Mouse (Mus musculus) kidney, postnatal 0 days (tissue): ENCODE measurements around the gene Ppp1r27. TPM values are rescaled to one million over a fixed set of nuclear protein-coding genes. Genes with fewer than 3 reads are reported as not detected.

ENCODE experiments used
- ATAC-seq: fragments of 200-750 bp; cut with Nextera tagmentation; replicated peaks from 2 replicates; pipeline ENCODE4 v1.8.0; 2017; ENCODE audit warnings: low read depth, moderate number of reproducible peaks, moderate TSS enrichment, moderate library complexity; ENCODE audit not compliant: low FRiP score
- DNase-seq: peaks from one replicate; pipeline ENCODE4 v3.0.0-alpha.2; 2016; ENCODE audit warnings: low spot score
- H3K27ac ChIP-seq: fragments of 300-500 bp; sonication (generic); 2 replicates; pipeline ENCODE4 v1.5.1; 2014; ENCODE audit warnings: mild to moderate bottlenecking
- H3K27me3 ChIP-seq: fragments of 300-500 bp; sonication (generic); 2 replicates; pipeline ENCODE4 v1.6.1; 2014; ENCODE audit warnings: low read length, mixed read lengths; ENCODE audit not compliant: insufficient read depth
- H3K36me3 ChIP-seq: fragments of 300-500 bp; sonication (generic); 2 replicates; pipeline ENCODE4 v1.6.1; 2014; ENCODE audit warnings: low read length, mixed read lengths; ENCODE audit not compliant: insufficient read depth
- H3K4me1 ChIP-seq: fragments of 300-500 bp; sonication (generic); replicated peaks from 2 replicates; pipeline ENCODE4 v1.6.1; 2014; ENCODE audit warnings: antibody characterized with exemption, low read length, mixed read lengths; ENCODE audit not compliant: insufficient read depth
- H3K4me2 ChIP-seq: fragments of 300-500 bp; sonication (generic); 2 replicates; pipeline ENCODE4 v1.6.1; 2014; ENCODE audit warnings: mild to moderate bottlenecking, low read length, moderate library complexity, mixed read lengths
- H3K4me3 ChIP-seq: fragments of 300-500 bp; sonication (generic); replicated peaks from 2 replicates; pipeline ENCODE4 v1.5.1; 2014; ENCODE audit warnings: low read depth, low read length
- H3K9ac ChIP-seq: fragments of 300-500 bp; sonication (generic); 2 replicates; pipeline ENCODE4 v1.6.1; 2014; ENCODE audit warnings: low read depth, low read length
- H3K9me3 ChIP-seq: fragments of 300-500 bp; sonication (generic); replicated peaks from 2 replicates; pipeline ENCODE4 v1.6.1; 2016; ENCODE audit warnings: low read length, inconsistent platforms, mixed read lengths
- CTCF ChIP-seq: IDR thresholded peaks from 2 replicates; pipeline ENCODE4 v1.5.1; 2016; ENCODE audit warnings: antibody characterized with exemption, low read depth, mild to moderate bottlenecking, moderate library complexity
- WGBS: fragments of 180-500 bp; shearing (Covaris S2); extraction: QIAGEN DNeasy Blood & Tissue Kit; methylation state at CpG from one replicate; pipeline ENCODE4 v1.1.7; 2014; 5-methylcytosine and 5-hydroxymethylcytosine counted together
- polyA plus RNA-seq: library from polyadenylated mRNA; unstranded; fragments of >200 nt; fragmentation: Nextera tagmentation; extraction: Ambion mirVana; gene quantifications from 2 replicates; pipeline ENCODE4 v1.2.1, GENCODE M21; 2015

Gene Ppp1r27
- polyA plus RNA-seq = 0.30 TPM in 1 of 2 replicates, not detected in the other

- WGBS = 89% methylated on average over 28 of the region's 28 CpGs
- ATAC-seq (no peak), DNase-seq (no peak)
- Histone ChIP-seq H3K9me3 (no peaks in the 10 kb centered on the region), H3K4me1 (peaks cover 17% of the 10 kb centered on the region), H3K36me3 (no peaks in the 10 kb centered on the region), H3K4me2 (peak within 1 kb of the TSS; percentile 80), H3K27ac (peak within 1 kb of the TSS; percentile 98), H3K27me3 (no peaks in the 10 kb centered on the region), H3K9ac (peak within 1 kb of the TSS; percentile 98), H3K4me3 (peak within 1 kb of the TSS; percentile 87)
- TF ChIP-seq CTCF = no peak
These were observed at the start of gene Ppp1r27 for GRCm38 (mm10) chr11:120550810-120551440. Gene Ppp1r27, minus strand, starts transcription at chr11:120551132.

- peaks cover 10% of the 10 kb centered on the region; the same call in 1 of the 2 replicates for H3K4me1 ChIP-seq
- TF ChIP-seq CTCF = no peak
- H3K9me3 ChIP-seq = no peaks in the 10 kb centered on the region
- 91% methylated on average over 3 of the region's 3 CpGs for WGBS
- no peak overlapping the region for H3K4me2 ChIP-seq
- H3K9ac ChIP-seq = no peak overlapping the region
- H3K36me3 ChIP-seq = peaks cover 43% of the 10 kb centered on the region
- no peak for ATAC-seq
- no peak overlapping the region for H3K27ac ChIP-seq
- no peak overlapping the region for H3K4me3 ChIP-seq
- no peaks in the 10 kb centered on the region for H3K27me3 ChIP-seq
- DNase-seq = no peak
These were observed 49.8 kb upstream of the Ppp1r27 start for GRCm38 (mm10) chr11:120600716-120601115.

- Histone ChIP-seq H3K4me1 (peaks cover 10% of the 10 kb centered on the region; the same call in 1 of the 2 replicates), H3K9me3 (no peaks in the 10 kb centered on the region), H3K27ac (peak overlapping the region; percentile 94), H3K27me3 (no peaks in the 10 kb centered on the region), H3K4me3 (peak overlapping the region; percentile 97), H3K9ac (peak overlapping the region; percentile 60), H3K36me3 (peaks cover 38% of the 10 kb centered on the region), H3K4me2 (peak overlapping the region; percentile 90)
- 38% methylated on average over 17 of the region's 17 CpGs for WGBS
- DNase-seq = no peak
- no peak for ATAC-seq
- TF ChIP-seq CTCF = no peak
These were observed 48.1 kb upstream of the Ppp1r27 start for GRCm38 (mm10) chr11:120598990-120599549.

- H3K9ac ChIP-seq = peak within 1 kb of the TSS; percentile 99
- no peaks in the 10 kb centered on the region for H3K27me3 ChIP-seq
- WGBS = under 1% methylated on average over 88 of the region's 88 CpGs
- ATAC-seq (peak; percentile 95), DNase-seq (peak; percentile 98)
- H3K4me3 ChIP-seq = peak within 1 kb of the TSS; percentile 97
- peak within 1 kb of the TSS; percentile 94 for H3K27ac ChIP-seq
- peaks cover 38% of the 10 kb centered on the region for H3K36me3 ChIP-seq
- peak; percentile 14; the same call in 1 of the 2 replicates for TF ChIP-seq CTCF
- peaks cover 10% of the 10 kb centered on the region; the same call in 1 of the 2 replicates for H3K4me1 ChIP-seq
- H3K9me3 ChIP-seq = no peaks in the 10 kb centered on the region
- peak within 1 kb of the TSS; percentile 90 for H3K4me2 ChIP-seq
These were observed 47.5 kb upstream of the Ppp1r27 start, which contains the start of the genes Alyref and Anapc11 for GRCm38 (mm10) chr11:120598283-120598989. Gene Alyref, minus strand, starts transcription at chr11:120598365. Gene Anapc11, plus strand, starts transcription at chr11:120598421.

GRCm38 (mm10) chr11:120597240-120598235 is 46.6 kb upstream of the Ppp1r27 start:
- peaks cover 41% of the 10 kb centered on the region for H3K36me3 ChIP-seq
- H3K4me3 ChIP-seq = peak overlapping the region; percentile 97
- peak overlapping the region; percentile 94 for H3K27ac ChIP-seq
- H3K4me2 ChIP-seq = peak overlapping the region; percentile 90
- DNase-seq (peak; percentile 53), ATAC-seq (peak; percentile 61)
- 4% methylated on average over 79 of the region's 99 CpGs for WGBS
- H3K9me3 ChIP-seq = no peaks in the 10 kb centered on the region
- TF ChIP-seq CTCF = no peak
- H3K4me1 ChIP-seq = peaks cover 10% of the 10 kb centered on the region; the same call in 1 of the 2 replicates
- peak overlapping the region; percentile 99 for H3K9ac ChIP-seq
- H3K27me3 ChIP-seq = no peaks in the 10 kb centered on the region
